Mouse (Mus musculus) hindbrain, embryonic 10.5 days (tissue): ENCODE results near the gene Cdc42ep2. TPM values are rescaled to one million over a fixed set of nuclear protein-coding genes. Genes with fewer than 3 reads are reported as not detected.

Source experiments
- DNase-seq: peaks from one replicate; pipeline ENCODE4 v3.0.0-alpha.2; 2017; ENCODE audit warnings: low spot score
- H3K27ac ChIP-seq: fragments of 300-500 bp; sonication (generic); 2 replicates; pipeline ENCODE4 v1.5.1; 2016; ENCODE audit warnings: mild to moderate bottlenecking, moderate library complexity
- H3K27me3 ChIP-seq: fragments of 300-500 bp; sonication (generic); 2 replicates; pipeline ENCODE4 v1.6.1; 2016; ENCODE audit warnings: mild to moderate bottlenecking; ENCODE audit not compliant: poor library complexity, insufficient read depth, severe bottlenecking
- H3K36me3 ChIP-seq: fragments of 300-500 bp; sonication (generic); 2 replicates; pipeline ENCODE4 v1.6.1; 2016; ENCODE audit warnings: mild to moderate bottlenecking, moderate library complexity
- H3K4me1 ChIP-seq: fragments of 300-500 bp; sonication (generic); replicated peaks from 2 replicates; pipeline ENCODE4 v1.6.1; 2016; ENCODE audit warnings: mild to moderate bottlenecking
- H3K4me3 ChIP-seq: fragments of 300-500 bp; sonication (generic); 2 replicates; pipeline ENCODE4 v1.5.1; 2016; ENCODE audit warnings: mild to moderate bottlenecking, moderate library complexity
- H3K9me3 ChIP-seq: fragments of 300-500 bp; sonication (generic); 2 replicates; pipeline ENCODE4 v1.6.1; 2016; ENCODE audit warnings: mild to moderate bottlenecking, moderate library complexity
- WGBS: fragments of 180-500 bp; shearing (Covaris S2); methylation state at CpG from one replicate; pipeline ENCODE4 v1.1.7; 2016; 5-methylcytosine and 5-hydroxymethylcytosine counted together
- polyA plus RNA-seq: library from polyadenylated mRNA; unstranded; fragments of >200 nt; fragmentation: Nextera tagmentation; extraction: Ambion mirVana; gene quantifications from 2 replicates; pipeline ENCODE4 v1.2.1, GENCODE M21; 2016

Cdc42ep2 gene
- polyA plus RNA-seq, 1 experiment from 2014 or later, result 2.9 TPM

DNA sequence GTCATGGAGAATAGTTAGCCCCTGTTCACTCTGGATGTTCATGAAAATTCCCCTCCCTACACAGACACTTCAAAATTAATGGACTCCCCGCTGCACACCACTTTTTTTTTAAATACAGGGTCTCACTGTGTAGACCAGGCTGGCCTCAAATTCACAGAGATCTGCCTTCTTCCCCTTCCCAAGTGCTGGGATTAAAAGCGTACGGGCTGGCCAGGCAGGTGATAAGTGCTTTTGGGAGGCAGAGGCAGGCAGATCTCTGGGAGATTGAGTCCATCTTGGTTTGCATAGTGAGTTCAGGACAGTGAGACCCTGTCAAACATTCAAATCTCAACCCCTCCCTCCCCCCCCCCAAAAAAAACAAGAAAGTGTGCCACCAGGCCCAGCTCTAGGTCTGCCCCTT is 1.7 kb downstream of the Cdc42ep2 start:
- Histone ChIP-seq H3K27me3 (peaks cover 26% of the 10 kb centered on the region), H3K4me3 (no peak overlapping the region)
- WGBS, result 93% methylated on average over 3 of the region's 3 CpGs

DNA sequence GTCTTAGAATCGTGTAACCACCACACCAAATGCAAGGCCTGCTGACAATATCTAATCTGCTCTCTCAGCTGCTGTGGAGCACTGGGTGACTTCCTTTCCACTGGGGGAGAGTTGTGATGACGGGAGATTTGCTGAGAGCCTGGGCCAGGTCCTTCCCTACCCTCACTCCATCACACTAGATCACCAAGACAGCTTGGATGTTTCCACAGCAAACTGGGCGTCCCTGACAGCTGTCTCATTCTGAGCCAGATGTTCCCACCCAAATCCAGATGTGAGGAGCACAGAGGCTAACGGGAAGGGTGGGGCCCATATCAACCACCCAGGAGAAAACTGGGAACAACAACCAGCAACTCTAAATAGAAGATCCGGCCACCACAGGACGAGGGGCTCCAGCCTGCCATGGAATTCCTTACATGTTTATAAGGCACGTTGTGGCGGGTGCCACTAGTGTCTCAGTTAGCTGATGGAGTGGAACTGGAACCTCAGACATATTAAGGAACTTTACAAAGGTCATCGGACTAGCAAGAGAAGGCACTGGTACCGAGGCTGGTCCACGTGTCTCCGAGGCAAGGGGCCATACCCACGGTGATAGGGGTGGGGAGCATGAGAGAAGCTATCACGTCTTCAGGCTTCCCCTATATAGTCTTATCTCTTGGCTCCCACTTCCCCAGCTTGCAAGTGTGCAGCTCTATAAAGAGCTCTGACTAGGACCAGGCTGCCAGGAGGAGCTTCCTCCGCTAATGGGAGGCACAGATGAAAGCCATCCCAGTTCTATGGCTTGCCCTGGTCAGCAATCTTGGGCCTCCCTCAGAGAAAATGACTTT is 2.3 kb downstream of the Cdc42ep2 start:
- H3K36me3 ChIP-seq, result peaks cover 10% of the 10 kb centered on the region
- H3K27ac ChIP-seq, result no peak overlapping the region
- no peaks in the 10 kb centered on the region for H3K9me3 ChIP-seq
- H3K4me3 ChIP-seq, result 0 out of 2 replicates have a peak overlapping the region, but pooled peaks have one; percentile 4
- WGBS, result 80% methylated on average over 15 of the region's 15 CpGs
- no peak for DNase-seq
- peaks cover 35% of the 10 kb centered on the region for H3K4me1 ChIP-seq
- peaks cover 26% of the 10 kb centered on the region for H3K27me3 ChIP-seq

More for the DNA sequence above, 1.7 kb downstream of the Cdc42ep2 start:
- no peak overlapping the region for H3K27ac ChIP-seq
- H3K4me1 ChIP-seq, result peaks cover 36% of the 10 kb centered on the region
- no peak for DNase-seq
- H3K36me3 ChIP-seq, result peaks cover 4% of the 10 kb centered on the region
- H3K9me3 ChIP-seq, result no peaks in the 10 kb centered on the region

DNA sequence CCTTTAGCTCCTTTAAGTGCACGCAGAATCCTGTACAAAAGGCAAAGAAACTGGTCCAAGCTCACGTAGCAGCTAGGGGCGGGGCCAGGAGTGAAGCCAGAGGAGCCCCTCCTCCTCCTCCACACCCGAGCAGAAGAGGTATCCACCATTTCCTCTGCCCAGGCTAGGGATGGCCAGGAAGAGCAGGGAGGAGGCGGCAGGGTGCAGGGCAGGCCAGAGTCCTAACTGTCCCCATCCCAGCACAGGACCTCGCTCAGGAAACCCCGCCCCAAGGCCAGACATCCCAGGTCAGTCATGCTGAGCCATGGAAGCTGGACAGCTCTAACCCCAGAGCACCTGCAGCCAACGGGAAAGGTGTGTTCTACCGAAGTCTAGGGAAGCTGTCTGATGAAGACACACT is 2.9 kb downstream of the Cdc42ep2 start:
- Histone ChIP-seq H3K27ac (no peak overlapping the region), H3K27me3 (peaks cover 26% of the 10 kb centered on the region), H3K4me3 (peak overlapping the region; percentile 9; the same call in 1 of the 2 replicates), H3K4me1 (peaks cover 31% of the 10 kb centered on the region), H3K36me3 (peaks cover 16% of the 10 kb centered on the region), H3K9me3 (no peaks in the 10 kb centered on the region)
- no peak for DNase-seq
- WGBS, result 20% methylated on average over 9 of the region's 9 CpGs

DNA sequence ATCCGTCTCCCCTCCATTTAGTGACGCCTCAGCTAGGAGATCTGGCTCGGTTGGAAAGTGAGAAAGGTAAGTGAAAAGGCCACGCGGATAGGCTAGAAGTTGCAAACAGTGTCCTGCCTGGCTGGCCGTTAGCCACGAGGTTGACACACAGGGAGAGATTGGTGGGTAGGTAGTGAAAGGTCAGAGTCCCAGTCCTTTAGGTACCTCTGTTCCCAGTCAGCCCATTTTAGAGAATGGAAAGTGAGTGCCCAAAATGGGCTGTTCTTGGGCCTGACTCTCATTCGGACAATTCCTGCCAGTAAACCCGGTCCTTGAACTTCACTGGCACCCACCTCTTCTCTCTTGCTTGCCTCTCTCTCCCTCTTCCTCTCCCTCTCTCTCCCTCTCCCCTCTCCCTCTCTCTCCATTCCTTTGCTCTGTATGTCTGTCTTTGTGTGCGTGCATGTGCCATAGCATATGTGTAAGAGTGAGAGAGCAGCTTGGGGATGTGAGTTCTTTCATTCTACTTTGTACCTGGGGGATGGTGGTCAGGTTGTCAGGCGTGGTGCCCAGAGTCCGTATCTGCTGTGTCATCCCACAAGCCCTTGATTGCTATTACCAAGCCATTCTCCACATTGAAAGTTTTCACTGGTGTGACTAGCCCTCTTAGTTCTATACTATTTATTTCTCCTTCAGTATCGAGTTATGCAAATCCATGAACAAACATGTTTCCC is 11.5 kb downstream of the Cdc42ep2 start, which contains the start of gene Dpf2:
Gene Dpf2 (minus strand): TSS at position 4 of the 713 bp plus-strand sequence.
- H3K4me1 ChIP-seq, result peaks cover 31% of the 10 kb centered on the region
- peak within 1 kb of the TSS; percentile 99 for H3K4me3 ChIP-seq
- WGBS, result 24% methylated on average over 13 of the region's 13 CpGs
- H3K27ac ChIP-seq, result peak within 1 kb of the TSS; percentile 98
- H3K9me3 ChIP-seq, result no peaks in the 10 kb centered on the region
- peaks cover 36% of the 10 kb centered on the region for H3K36me3 ChIP-seq
- no peak for DNase-seq
- H3K27me3 ChIP-seq, result no peaks in the 10 kb centered on the region

DNA sequence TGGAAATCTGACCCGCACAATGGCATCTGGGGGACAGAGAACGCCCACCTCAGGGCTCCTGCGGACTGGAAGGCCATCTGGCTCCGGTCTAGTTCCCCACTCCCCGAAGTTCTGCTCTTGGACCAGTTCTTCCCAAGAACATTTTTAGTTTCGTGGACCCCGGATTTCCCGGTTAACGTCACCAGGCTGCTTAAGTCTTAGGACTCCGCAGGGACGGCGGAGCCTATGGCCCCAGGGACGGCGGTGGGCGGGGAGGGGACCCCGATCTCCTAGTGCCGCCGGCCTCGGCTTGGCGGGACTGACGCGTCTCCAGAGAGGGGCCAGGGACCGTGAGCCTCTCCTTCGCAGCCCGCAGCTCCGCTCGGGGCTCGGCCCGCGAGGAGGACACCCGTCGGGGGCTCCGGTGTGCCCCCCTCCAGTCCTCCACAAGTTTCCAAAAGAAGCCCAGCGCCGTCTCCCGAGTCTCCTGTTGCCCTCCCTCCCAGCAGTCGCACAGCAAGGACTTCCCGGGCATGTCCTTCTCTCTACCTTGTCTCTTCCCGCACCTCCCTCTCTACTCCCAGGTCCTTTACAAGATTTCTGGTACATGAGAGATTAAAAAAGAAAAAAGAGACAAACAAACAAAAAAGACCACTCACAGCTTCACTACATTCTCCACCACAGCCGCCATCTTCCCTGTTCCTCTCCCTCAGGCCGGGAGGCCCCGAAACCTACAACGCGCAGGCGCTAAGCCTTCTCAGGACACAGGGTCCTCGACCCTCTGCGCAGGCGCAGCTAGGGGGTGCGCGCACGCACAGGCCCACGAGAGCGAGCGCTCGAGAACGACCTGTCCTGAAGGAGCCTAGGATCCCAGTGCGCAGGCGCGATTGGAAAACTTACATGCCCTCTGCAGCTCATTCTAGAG is 12.3 kb downstream of the Cdc42ep2 start:
- Histone ChIP-seq H3K4me3 (peak overlapping the region; percentile 99), H3K27ac (peak overlapping the region; percentile 98), H3K27me3 (no peaks in the 10 kb centered on the region), H3K4me1 (peaks cover 31% of the 10 kb centered on the region), H3K36me3 (peaks cover 32% of the 10 kb centered on the region), H3K9me3 (no peaks in the 10 kb centered on the region)
- peak; percentile 100 for DNase-seq
- under 1% methylated on average over 59 of the region's 59 CpGs for whole genome bisulfite sequencing

DNA sequence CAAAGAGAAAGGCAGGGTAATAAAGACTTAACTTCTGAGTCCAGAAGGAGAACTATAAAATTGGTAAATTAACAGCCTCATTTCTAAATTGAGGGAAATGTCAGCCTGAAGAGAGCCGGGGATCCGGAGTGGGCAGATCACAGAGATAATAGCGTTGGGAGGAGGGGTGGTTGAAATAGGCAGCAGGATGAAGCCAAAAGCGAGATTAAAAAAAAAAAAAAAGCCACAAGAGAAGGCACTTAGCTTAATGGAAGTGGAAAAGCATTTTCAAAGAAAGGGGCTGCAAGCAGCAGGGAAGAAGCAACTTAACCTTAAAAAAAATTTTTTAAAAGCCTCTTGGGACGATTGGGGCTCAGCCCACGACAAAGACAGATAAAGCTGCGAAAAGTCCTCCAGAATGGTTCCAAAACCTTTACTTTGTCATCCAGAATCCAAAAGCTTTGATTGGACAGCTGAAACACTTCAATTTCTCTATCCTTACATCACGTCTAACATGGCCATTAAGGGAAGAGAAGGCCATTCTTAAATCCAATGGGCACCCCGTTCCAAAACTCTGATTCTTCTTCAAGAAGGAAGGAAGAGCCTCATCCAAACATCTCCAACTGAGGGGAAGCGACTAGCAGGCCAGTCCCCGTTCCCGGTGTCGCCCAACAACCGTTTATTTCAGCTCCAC is 13.1 kb downstream of the Cdc42ep2 start:
- Histone ChIP-seq H3K27me3 (no peaks in the 10 kb centered on the region), H3K9me3 (no peaks in the 10 kb centered on the region), H3K36me3 (peaks cover 34% of the 10 kb centered on the region), H3K4me1 (peaks cover 31% of the 10 kb centered on the region), H3K4me3 (peak overlapping the region; percentile 99), H3K27ac (peak overlapping the region; percentile 98)
- WGBS, result 14% methylated on average over 14 of the region's 14 CpGs
- no peak for DNase-seq

DNA sequence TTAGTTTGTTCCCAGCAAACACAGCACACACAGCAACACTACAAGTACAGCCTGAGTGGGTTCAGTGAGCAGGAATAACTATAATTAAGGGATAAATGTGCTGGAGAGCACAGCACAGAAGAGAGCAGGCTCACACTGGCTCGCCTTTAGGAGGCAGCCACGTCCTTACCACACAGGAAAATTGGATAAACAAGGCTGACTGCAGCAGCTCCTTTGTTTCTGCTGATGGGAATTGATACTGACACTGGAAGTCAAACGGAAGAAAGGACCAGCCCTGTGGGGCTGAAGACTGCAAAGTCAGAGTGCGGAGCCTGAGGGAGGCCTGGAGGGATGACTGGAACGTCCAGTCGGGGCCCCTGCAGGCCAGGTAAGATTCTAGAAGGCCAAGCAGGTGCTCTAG is 14.4 kb downstream of the Cdc42ep2 start:
- Histone ChIP-seq H3K27ac (peak overlapping the region; percentile 60; the same call in 1 of the 2 replicates), H3K4me3 (peak overlapping the region; percentile 31), H3K36me3 (peaks cover 46% of the 10 kb centered on the region), H3K27me3 (no peaks in the 10 kb centered on the region), H3K4me1 (peaks cover 31% of the 10 kb centered on the region), H3K9me3 (no peaks in the 10 kb centered on the region)
- WGBS, result 73% methylated on average over 6 of the region's 6 CpGs
- DNase-seq, result no peak

DNA sequence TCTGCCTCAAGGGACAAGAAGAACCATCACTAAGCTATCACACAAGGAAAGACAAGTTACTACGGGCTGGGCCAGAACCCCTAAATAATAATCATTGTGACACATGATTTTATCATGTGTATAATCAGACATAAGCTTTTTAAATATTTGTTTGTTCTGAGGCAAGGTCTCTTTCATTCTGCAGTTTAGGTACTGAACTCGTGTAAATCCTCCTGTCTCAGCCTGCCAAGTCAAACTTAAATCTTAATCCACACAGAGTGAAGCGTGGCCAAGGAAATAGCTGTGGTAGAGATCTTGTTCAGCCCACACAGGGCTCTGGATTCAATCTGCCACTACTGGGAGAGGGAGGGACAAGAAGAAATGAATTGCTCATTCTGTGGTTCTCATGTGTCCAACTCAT is 17.3 kb downstream of the Cdc42ep2 start:
- H3K9me3 ChIP-seq, result no peaks in the 10 kb centered on the region
- no peak overlapping the region for H3K4me3 ChIP-seq
- peaks cover 73% of the 10 kb centered on the region for H3K36me3 ChIP-seq
- H3K27me3 ChIP-seq, result no peaks in the 10 kb centered on the region
- H3K4me1 ChIP-seq, result peaks cover 24% of the 10 kb centered on the region
- DNase-seq, result no peak
- 94% methylated on average over 3 of the region's 3 CpGs for WGBS
- H3K27ac ChIP-seq, result no peak overlapping the region

DNA sequence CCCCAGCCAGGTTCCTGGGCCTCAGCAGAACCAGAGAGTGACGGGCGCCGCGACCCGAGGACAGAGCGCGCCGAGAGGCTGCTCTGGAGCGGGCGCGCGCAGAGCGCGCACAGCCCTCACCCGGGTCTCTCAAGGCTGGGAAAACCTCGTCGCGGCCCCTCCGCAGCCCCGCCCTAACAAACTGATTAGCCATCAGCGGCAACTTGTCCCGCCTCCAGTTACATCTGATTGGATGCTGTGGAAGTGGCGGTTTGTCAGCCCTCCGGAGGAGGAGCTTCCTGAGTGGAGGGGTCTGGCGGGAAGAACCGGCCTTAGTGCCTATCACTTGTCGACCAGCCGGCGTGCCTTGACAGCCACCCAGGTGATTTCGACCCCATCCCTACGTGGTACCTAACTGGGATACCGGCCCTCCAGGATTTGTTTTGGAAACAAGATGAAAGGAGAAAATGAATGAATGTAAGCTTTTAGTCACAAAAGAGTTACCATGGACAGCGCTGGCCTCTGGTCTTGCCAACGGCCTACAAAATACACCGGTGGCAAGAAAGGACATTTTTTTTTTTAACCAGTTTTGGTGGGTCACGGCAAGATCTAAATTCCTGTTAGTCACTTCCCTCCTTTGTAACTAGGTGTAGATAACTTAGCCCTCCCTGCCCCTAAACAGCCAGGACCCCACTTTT is 30.5 kb downstream of the Cdc42ep2 start, which contains the start of gene Tigd3:
Gene Tigd3 (minus strand): TSS at position 148 of the 677 bp plus-strand sequence.
- Histone ChIP-seq H3K9me3 (no peaks in the 10 kb centered on the region), H3K27me3 (no peaks in the 10 kb centered on the region), H3K27ac (peak within 1 kb of the TSS; percentile 96), H3K36me3 (peaks cover 63% of the 10 kb centered on the region), H3K4me1 (peaks cover 35% of the 10 kb centered on the region), H3K4me3 (peak within 1 kb of the TSS; percentile 76)
- 5% methylated on average over 36 of the region's 36 CpGs for WGBS
- peak; percentile 97 for DNase-seq

DNA sequence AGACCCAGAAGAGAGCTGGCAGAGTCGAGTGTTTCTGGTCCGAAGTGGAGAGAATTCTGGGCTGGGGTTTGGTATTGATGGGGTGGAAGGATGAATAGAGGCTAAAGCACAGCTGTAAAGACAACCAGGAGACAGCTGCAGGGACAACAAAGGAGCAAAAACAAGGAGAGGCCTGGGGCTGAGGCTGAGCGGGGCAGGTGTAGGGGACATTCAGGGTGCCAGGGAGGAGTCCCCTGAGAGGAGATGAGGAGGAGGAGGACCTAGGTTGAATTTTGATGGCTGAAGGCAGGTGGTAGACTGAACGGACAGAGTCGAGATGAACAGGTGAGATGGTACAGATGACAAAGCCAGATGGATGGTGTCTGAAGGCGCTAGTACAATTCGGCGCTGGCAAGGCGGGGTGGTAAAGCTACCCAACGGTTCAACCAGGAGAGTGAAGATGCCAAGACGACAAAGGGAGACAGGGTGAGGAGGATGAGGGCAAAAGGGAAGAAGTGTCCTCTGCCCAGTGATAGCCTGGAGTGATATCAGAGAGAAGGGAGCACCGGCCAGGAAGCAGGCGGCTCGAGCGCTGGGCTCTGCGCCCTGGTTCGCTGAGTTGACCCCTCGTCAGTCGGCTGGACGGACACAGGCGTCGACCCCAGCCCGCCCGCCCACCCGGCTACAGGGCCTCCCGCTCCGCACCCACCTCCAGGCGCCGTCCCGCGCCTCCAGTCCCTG is 31.2 kb downstream of the Cdc42ep2 start:
- no peaks in the 10 kb centered on the region for H3K9me3 ChIP-seq
- peak; percentile 11 for DNase-seq
- H3K4me1 ChIP-seq, result peaks cover 36% of the 10 kb centered on the region
- 8% methylated on average over 31 of the region's 31 CpGs for WGBS
- H3K27ac ChIP-seq, result peak overlapping the region; percentile 96
- H3K36me3 ChIP-seq, result peaks cover 58% of the 10 kb centered on the region
- peak overlapping the region; percentile 76 for H3K4me3 ChIP-seq
- no peaks in the 10 kb centered on the region for H3K27me3 ChIP-seq

DNA sequence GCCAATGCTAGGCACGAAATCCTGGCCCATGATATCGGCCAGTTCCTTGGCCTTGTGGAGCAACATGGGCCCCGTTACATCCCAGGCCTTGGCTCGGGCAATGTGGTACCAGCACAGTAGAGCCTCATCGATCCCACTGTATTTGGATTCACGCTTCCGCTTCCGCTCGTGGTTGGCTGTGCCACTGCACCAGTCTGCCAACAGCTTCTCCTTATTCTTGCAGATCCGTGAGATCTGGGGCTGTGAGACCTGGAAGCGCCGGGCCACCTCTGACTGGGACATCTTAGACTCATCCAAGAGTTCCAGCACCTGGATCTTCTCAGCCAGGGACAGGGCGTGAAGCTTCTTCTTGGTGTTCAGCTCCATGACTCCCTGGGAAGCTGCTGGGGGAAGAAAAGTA is 31.9 kb downstream of the Cdc42ep2 start:
- Histone ChIP-seq H3K4me1 (peaks cover 36% of the 10 kb centered on the region), H3K9me3 (no peaks in the 10 kb centered on the region), H3K27me3 (no peaks in the 10 kb centered on the region), H3K36me3 (peaks cover 51% of the 10 kb centered on the region), H3K27ac (peak overlapping the region; percentile 96), H3K4me3 (peak overlapping the region; percentile 76)
- no peak for DNase-seq
- WGBS, result 89% methylated on average over 13 of the region's 13 CpGs
